Mouse (Mus musculus): Measurements from ENCODE around the gene Pebp1. TPM values are rescaled to one million over a fixed set of nuclear protein-coding genes. Genes with fewer than 3 reads are reported as not detected.

Pebp1 gene
- total and polyA plus RNA-seq, 2 experiments from 2014 or later, result 1,186 to 1,357 TPM

DNA sequence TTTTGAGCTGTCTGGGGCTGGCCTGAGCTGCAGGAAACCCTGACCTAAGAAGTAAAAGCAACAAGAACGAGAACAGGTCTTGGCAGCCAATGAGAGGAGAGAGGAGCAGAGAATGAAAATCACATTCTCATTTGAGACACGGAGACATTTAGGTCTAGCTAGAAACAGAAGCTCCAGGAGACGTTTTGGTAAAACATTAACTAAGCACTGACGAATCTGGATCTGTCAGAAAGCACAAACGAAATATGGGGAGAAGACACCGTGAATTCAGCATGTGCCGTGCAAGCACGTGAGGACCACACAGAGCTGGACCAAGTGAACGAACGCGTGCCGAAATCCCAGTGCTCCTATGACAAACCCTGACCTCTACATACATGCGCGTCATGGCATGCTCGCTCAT lies 29.1 kb downstream of the Pebp1 start:
- Histone ChIP-seq H3K27ac (ENCODE audit: low read depth, low read length) (no peak overlapping the region), H3K4me1 (ENCODE audit: insufficient read depth) (no peaks in the 10 kb centered on the region), H3K36me3 (ENCODE audit: insufficient read depth) (peaks cover 97% of the 10 kb centered on the region), H3K4me2 (ENCODE audit: low read depth) (no peak overlapping the region), H3K9me3 (ENCODE audit: low read length) (no peaks in the 10 kb centered on the region), H3K9ac (no peak overlapping the region), H3K27me3 (ENCODE audit: insufficient read depth, low read length) (no peaks in the 10 kb centered on the region), H3K4me3 (ENCODE audit: low read depth, low read length) (no peak overlapping the region)
- ATAC-seq (no peak), DNase-seq (no peak)
- WGBS, result 93% methylated on average over 15 of the region's 15 CpGs
- TF ChIP-seq CTCF (IDR thresholded peaks at IDR 0.05; ENCODE audit: low read depth), result no peak

DNA sequence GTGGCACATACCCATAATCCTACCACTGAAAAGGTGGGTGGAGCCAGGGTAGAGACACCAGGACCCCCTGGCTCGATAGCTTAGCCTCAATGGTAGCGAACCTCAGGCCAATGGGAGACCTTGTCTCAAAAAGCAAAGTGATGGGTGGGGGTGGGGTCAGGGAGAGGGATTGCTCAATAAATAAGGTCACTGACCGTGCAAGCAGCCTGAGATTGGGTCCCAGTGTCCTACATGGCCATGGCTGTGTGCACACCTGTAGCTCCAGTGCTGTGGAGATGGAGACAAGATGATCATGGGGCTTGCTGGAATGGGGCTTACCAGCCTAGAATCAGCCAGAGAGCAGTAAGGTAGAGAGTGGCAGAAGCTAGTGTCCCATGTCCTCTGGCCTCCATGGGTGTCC lies 35.7 kb downstream of the Pebp1 start:
- H3K9me3 ChIP-seq (ENCODE audit: low read length), result no peaks in the 10 kb centered on the region
- ATAC-seq (no peak), DNase-seq (no peak)
- no peak overlapping the region for H3K27ac ChIP-seq (ENCODE audit: low read depth, low read length)
- H3K27me3 ChIP-seq (ENCODE audit: insufficient read depth, low read length), result no peaks in the 10 kb centered on the region
- H3K36me3 ChIP-seq (ENCODE audit: insufficient read depth), result peaks cover 59% of the 10 kb centered on the region
- H3K4me3 ChIP-seq (ENCODE audit: low read depth, low read length), result no peak overlapping the region
- 93% methylated on average over 3 of the region's 3 CpGs for WGBS
- H3K4me2 ChIP-seq (ENCODE audit: low read depth), result no peak overlapping the region
- no peak for TF ChIP-seq CTCF (IDR thresholded peaks at IDR 0.05; ENCODE audit: low read depth)
- H3K4me1 ChIP-seq (ENCODE audit: insufficient read depth), result no peaks in the 10 kb centered on the region
- H3K9ac ChIP-seq, result no peak overlapping the region

DNA sequence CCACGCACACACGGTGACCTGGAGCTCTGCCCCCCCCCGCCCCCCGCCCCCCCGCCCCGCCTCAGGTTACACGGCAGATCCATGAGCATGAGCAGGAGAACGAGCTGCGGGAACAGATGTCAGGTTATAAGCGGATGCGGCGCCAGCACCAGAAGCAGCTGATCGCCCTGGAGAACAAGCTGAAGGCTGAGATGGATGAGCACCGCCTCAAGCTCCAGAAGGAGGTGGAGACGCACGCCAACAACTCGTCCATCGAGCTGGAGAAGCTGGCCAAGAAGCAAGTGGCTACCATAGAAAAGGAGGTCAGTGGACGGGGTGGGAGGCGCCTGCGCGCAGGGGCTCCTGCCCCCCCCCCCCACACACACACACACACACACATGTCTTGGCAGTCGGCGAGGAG lies 36.6 kb downstream of the Pebp1 start:
- Histone ChIP-seq H3K27ac (ENCODE audit: low read depth, low read length) (no peak overlapping the region), H3K4me1 (ENCODE audit: insufficient read depth) (no peaks in the 10 kb centered on the region), H3K9me3 (ENCODE audit: low read length) (no peaks in the 10 kb centered on the region), H3K27me3 (ENCODE audit: insufficient read depth, low read length) (no peaks in the 10 kb centered on the region), H3K4me3 (ENCODE audit: low read depth, low read length) (no peak overlapping the region), H3K9ac (no peak overlapping the region), H3K4me2 (ENCODE audit: low read depth) (no peak overlapping the region), H3K36me3 (ENCODE audit: insufficient read depth) (peaks cover 49% of the 10 kb centered on the region)
- no peak for DNase-seq
- no peak for TF ChIP-seq CTCF (IDR thresholded peaks at IDR 0.05; ENCODE audit: low read depth)
- WGBS, result 75% methylated on average over 24 of the region's 24 CpGs
- no peak for ATAC-seq

DNA sequence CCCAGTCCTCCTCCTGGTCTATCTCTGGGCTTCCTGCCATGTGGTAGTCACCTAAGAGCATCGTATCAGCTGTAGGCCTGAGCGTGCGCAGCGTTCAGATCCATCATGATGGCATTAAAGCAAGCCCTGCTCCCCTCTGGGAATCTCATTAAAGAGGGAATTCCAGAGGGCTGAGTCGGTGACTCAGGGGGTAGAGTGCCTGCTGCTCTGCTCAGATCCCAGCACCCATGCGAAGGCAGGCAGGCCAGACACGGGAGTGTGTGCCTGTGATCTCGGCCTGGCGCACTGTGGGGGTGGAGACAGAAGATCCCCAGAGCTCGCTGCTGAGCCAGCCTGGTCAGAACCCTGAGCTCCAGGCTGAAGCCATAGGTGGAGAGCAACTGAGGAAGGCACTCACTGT lies 39.1 kb downstream of the Pebp1 start:
- H3K4me2 ChIP-seq (ENCODE audit: low read depth), result no peak overlapping the region
- WGBS, result 32% methylated on average over 10 of the region's 10 CpGs
- H3K4me1 ChIP-seq (ENCODE audit: insufficient read depth), result peaks cover 10% of the 10 kb centered on the region
- H3K9ac ChIP-seq, result no peak overlapping the region
- no peaks in the 10 kb centered on the region for H3K9me3 ChIP-seq (ENCODE audit: low read length)
- DNase-seq, result no peak
- no peak overlapping the region for H3K4me3 ChIP-seq (ENCODE audit: low read depth, low read length)
- H3K27ac ChIP-seq (ENCODE audit: low read depth, low read length), result no peak overlapping the region
- H3K27me3 ChIP-seq (ENCODE audit: insufficient read depth, low read length), result no peaks in the 10 kb centered on the region
- ATAC-seq, result no peak; the same call in 1 of the 2 replicates
- H3K36me3 ChIP-seq (ENCODE audit: insufficient read depth), result peaks cover 26% of the 10 kb centered on the region
- TF ChIP-seq CTCF (IDR thresholded peaks at IDR 0.05; ENCODE audit: low read depth), result no peak

DNA sequence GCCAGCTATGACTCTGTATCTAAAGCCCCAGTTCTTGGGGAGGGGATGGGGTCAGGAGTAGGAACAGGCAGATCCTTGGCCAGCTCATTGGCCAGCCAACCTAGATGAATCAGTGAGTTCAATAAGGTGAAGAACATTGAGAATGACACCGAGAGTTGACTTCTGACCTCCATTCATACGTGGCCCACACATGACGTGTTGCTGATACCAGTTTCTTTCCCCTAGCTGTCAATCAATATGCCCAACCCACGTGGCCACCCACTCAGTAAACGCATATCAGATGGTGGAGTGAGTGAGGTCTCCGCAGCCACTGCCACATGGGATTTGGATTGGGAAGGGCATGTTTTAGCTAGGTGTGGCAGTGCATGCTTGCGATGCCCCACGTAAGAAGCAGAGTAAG lies 42.3 kb downstream of the Pebp1 start:
- Histone ChIP-seq H3K9ac (no peak overlapping the region), H3K4me1 (ENCODE audit: insufficient read depth) (peaks cover 13% of the 10 kb centered on the region), H3K27ac (ENCODE audit: low read depth, low read length) (no peak overlapping the region), H3K4me3 (ENCODE audit: low read depth, low read length) (no peak overlapping the region), H3K27me3 (ENCODE audit: insufficient read depth, low read length) (no peaks in the 10 kb centered on the region), H3K9me3 (ENCODE audit: low read length) (no peaks in the 10 kb centered on the region), H3K36me3 (ENCODE audit: insufficient read depth) (no peaks in the 10 kb centered on the region), H3K4me2 (ENCODE audit: low read depth) (no peak overlapping the region)
- WGBS, result 93% methylated on average over 8 of the region's 8 CpGs
- ATAC-seq, result no peak
- no peak for DNase-seq
- no peak for TF ChIP-seq CTCF (IDR thresholded peaks at IDR 0.05; ENCODE audit: low read depth)

DNA sequence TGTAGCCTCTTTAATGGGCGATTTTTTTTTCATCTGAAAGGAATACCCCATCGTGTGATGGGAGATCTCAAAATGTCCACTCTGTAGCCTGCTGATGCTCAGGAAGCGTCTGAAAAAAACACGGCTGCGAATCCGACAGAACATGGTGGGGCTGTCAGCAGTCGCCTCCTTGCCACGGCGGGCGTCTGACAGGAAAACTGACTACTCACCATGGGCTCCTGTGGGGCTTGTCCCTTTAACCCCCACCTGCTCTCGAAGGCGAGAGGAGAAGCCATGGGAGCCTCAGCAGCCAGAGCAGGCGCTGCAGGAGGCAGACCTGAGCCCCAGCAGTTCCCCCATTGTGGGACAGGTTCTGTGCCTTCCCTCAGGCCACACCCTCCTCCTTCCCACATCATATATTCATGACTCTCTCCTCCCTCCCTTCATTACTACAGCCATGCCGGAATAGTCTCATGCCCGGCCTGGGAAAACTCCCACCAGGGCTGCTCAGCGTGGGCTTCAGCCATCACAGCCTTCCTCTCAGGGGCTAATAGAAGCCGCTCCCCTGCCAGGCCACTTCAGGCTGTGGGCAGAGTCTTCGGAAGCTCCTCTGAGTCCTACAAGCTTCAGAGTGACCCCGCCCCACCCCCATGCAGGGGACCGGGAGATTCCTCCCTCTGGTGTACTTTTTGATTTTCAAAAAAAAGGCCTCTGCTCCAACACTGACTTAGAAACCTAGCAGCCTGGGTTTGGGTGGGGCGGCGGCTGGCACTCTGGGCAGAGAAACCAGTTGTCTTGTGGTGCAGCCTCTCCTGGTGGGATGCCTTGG lies 44.5 kb downstream of the Pebp1 start:
- Histone ChIP-seq H3K4me1 (ENCODE audit: insufficient read depth) (peaks cover 21% of the 10 kb centered on the region), H3K36me3 (ENCODE audit: insufficient read depth) (no peaks in the 10 kb centered on the region), H3K4me3 (ENCODE audit: low read depth, low read length) (peak overlapping the region; percentile 57), H3K9ac (peak overlapping the region; percentile 75), H3K27ac (ENCODE audit: low read depth, low read length) (peak overlapping the region; percentile 94), H3K4me2 (ENCODE audit: low read depth) (peak overlapping the region; percentile 67), H3K27me3 (ENCODE audit: insufficient read depth, low read length) (no peaks in the 10 kb centered on the region), H3K9me3 (ENCODE audit: low read length) (no peaks in the 10 kb centered on the region)
- TF ChIP-seq CTCF (IDR thresholded peaks at IDR 0.05; ENCODE audit: low read depth), result no peak
- WGBS, result 24% methylated on average over 22 of the region's 22 CpGs
- peak; percentile 30 for ATAC-seq
- DNase-seq, result peak; percentile 62

DNA sequence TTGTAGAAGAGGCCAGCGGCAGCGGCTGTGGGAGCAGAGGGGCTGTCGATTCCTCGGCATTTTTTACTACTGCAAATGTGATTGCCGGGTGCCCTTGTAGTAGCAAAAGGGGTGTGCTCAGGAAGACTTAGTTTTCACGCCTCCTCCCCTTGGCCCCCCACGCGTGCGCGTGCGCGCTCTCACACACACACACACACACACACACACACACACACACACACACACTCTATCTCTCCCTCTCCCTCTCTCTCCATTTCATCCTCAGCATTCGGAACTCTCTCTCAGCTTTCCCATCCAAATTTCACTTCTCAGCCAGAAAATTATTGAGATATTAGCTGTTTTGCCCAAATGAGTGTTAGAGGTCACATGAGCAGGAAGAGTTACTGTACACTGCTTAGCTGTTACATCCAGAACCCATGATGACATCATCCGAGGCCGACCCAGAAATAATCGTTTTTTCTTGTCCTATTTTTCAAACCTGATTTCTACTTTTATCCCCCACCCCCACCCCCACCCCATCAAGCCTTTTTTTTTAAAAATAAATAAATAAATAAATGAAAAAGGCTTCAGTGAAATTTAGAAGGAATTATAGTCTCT lies 45.4 kb downstream of the Pebp1 start:
- H3K27me3 ChIP-seq (ENCODE audit: insufficient read depth, low read length), result no peaks in the 10 kb centered on the region
- H3K9ac ChIP-seq, result peak overlapping the region; percentile 75
- peak; percentile 84 for DNase-seq
- no peak for TF ChIP-seq CTCF (IDR thresholded peaks at IDR 0.05; ENCODE audit: low read depth)
- peak; percentile 67 for ATAC-seq
- H3K36me3 ChIP-seq (ENCODE audit: insufficient read depth), result no peaks in the 10 kb centered on the region
- no peaks in the 10 kb centered on the region for H3K9me3 ChIP-seq (ENCODE audit: low read length)
- peak overlapping the region; percentile 94 for H3K27ac ChIP-seq (ENCODE audit: low read depth, low read length)
- 29% methylated on average over 16 of the region's 16 CpGs for WGBS
- peak overlapping the region; percentile 67 for H3K4me2 ChIP-seq (ENCODE audit: low read depth)
- H3K4me3 ChIP-seq (ENCODE audit: low read depth, low read length), result peak overlapping the region; percentile 57
- peaks cover 21% of the 10 kb centered on the region for H3K4me1 ChIP-seq (ENCODE audit: insufficient read depth)
